Mouse (Mus musculus) thymus, adult 2 months (tissue): ENCODE data around the gene Ddx5. TPM values are rescaled to one million over a fixed set of nuclear protein-coding genes. Genes with fewer than 3 reads are reported as not detected.

Experiments used
- DNase-seq: peaks from one replicate; pipeline ENCODE4 v3.0.0; 2021
- H3K27ac ChIP-seq: fragments of 200-500 bp; 2 replicates; pipeline ENCODE4 v1.5.1; 2012; ENCODE audit warnings: low read length, control low read depth; ENCODE audit not compliant: control insufficient read depth, insufficient read depth
- H3K27me3 ChIP-seq: fragments of 200-500 bp; 2 replicates; pipeline ENCODE4 v1.6.1; 2012; ENCODE audit warnings: mild to moderate bottlenecking, low read length, moderate library complexity, mixed read lengths; ENCODE audit not compliant: control insufficient read depth, insufficient read depth
- H3K36me3 ChIP-seq: fragments of 200-500 bp; 2 replicates; pipeline ENCODE4 v1.6.1; 2012; ENCODE audit warnings: mild to moderate bottlenecking, low read length, moderate library complexity; ENCODE audit not compliant: control insufficient read depth, insufficient read depth
- H3K4me1 ChIP-seq: fragments of 200-500 bp; replicated peaks from 2 replicates; pipeline ENCODE4 v1.6.1; 2012; ENCODE audit warnings: low read length; ENCODE audit not compliant: control insufficient read depth, insufficient read depth
- H3K4me3 ChIP-seq: fragments of 200-500 bp; 2 replicates; pipeline ENCODE4 v1.5.1; 2012; ENCODE audit warnings: mild to moderate bottlenecking, low read length, control low read depth, moderate library complexity; ENCODE audit not compliant: control insufficient read depth, insufficient read depth
- CTCF ChIP-seq: fragments of 200-500 bp; IDR thresholded peaks from 2 replicates; pipeline ENCODE4 v1.5.1; 2012; ENCODE audit warnings: mild to moderate bottlenecking, control low read depth, low read length, moderate library complexity, borderline replicate concordance; ENCODE audit not compliant: control insufficient read depth, poor library complexity, insufficient read depth; ENCODE audit errors: extremely low read depth
- POLR2A ChIP-seq: fragments of 200-500 bp; IDR thresholded peaks from 2 replicates; pipeline ENCODE4 v1.6.1; 2012; ENCODE audit warnings: mild to moderate bottlenecking, low read length, control low read depth, moderate library complexity; ENCODE audit not compliant: control insufficient read depth, poor library complexity, insufficient read depth; ENCODE audit errors: extremely low read depth
- WGBS: fragments of 180-500 bp; shearing (Covaris S2); methylation state at CpG from one replicate; pipeline ENCODE4 v1.1.7; 2018; 5-methylcytosine and 5-hydroxymethylcytosine counted together
- polyA plus RNA-seq: library from polyadenylated mRNA; depleted of rRNA; stranded (reverse); fragments of >200 nt; gene quantifications from 2 replicates; pipeline ENCODE4 v1.2.3, GENCODE M21; 2012

Gene Ddx5
- polyA plus RNA-seq, 1 experiment, result 722 TPM

DNA sequence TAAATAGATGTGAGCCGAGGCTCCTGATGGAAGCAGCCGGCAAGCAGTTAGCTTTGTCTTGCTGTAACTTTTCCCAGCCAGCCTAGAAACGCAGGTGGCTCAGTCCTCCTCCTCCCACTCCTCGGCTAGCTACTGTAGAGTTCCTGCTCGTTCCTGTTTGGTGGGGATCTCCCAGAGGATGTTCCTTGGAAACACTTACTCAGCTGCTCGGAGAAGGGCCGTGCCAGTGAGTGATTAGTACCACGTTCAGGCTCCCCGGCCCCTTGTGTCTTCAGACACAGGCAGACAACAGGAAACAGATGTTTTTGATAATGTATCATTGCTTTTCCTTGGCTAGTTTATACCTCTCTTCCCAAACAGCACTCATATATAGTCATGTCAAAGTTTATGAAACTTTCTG lies 6.7 kb upstream of the Ddx5 start:
- 83% methylated on average over 9 of the region's 9 CpGs for WGBS
- DNase-seq, result no peak
- Histone ChIP-seq H3K27me3 (no peaks in the 10 kb centered on the region), H3K4me3 (no peak overlapping the region), H3K36me3 (peaks cover 62% of the 10 kb centered on the region), H3K4me1 (no peaks in the 10 kb centered on the region), H3K27ac (no peak overlapping the region)
- no peak for TF ChIP-seq POLR2A
- TF ChIP-seq CTCF, result no peak

DNA sequence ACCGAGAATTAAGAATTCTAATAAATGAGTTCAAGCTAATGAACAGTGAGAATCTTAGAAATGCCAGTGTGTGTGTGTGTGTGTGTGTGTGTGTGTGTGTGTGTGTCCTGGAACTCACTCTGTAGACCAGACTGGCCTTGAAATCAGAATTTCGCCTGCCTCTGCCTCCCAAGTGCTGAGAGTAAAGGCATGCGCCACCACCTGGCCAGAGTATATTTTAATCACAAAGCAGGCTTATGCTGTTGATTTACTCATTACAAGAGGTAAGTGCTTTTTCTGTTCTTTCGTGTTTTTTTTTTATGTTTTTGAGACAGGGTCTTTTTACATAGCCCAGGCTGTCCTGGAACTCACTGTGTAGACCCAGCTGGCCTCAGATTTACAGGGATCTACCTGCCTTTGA lies 4.9 kb upstream of the Ddx5 start:
- peak; percentile 11 for DNase-seq
- Histone ChIP-seq H3K4me1 (0 out of 2 replicates have a peak, but pooled peaks cover 2% of the 10 kb centered on the region), H3K27ac (no peak overlapping the region), H3K27me3 (no peaks in the 10 kb centered on the region), H3K36me3 (peaks cover 43% of the 10 kb centered on the region), H3K4me3 (no peak overlapping the region)
- no peak for TF ChIP-seq POLR2A
- TF ChIP-seq CTCF, result no peak
- 79% methylated on average over 4 of the region's 4 CpGs for WGBS

DNA sequence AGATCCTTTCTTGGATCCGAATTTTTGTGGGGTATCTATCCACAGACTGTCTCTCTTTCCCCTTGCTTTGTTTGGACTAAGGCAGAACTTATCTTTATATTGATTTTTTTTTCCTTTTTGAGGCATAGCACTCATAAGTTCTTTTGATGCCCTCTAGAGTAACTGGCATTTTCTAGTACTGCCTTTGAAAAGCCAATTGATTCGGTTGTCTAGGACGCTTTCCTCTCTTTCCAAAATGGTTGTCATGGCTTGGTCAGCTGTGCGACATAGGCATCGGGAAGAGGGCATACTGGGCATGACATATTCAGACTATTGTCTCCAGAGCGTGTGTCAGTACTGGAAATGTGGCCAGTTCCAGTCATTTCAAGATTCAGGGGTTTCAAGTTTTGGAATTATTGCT lies 664 bp upstream of the Ddx5 start:
- Histone ChIP-seq H3K27me3 (no peaks in the 10 kb centered on the region), H3K27ac (no peak overlapping the region), H3K36me3 (peaks cover 39% of the 10 kb centered on the region), H3K4me1 (0 out of 2 replicates have a peak, but pooled peaks cover 2% of the 10 kb centered on the region), H3K4me3 (peak overlapping the region; percentile 63)
- WGBS, result 2% methylated on average over 6 of the region's 6 CpGs
- TF ChIP-seq CTCF, result no peak
- TF ChIP-seq POLR2A, result no peak
- no peak for DNase-seq

DNA sequence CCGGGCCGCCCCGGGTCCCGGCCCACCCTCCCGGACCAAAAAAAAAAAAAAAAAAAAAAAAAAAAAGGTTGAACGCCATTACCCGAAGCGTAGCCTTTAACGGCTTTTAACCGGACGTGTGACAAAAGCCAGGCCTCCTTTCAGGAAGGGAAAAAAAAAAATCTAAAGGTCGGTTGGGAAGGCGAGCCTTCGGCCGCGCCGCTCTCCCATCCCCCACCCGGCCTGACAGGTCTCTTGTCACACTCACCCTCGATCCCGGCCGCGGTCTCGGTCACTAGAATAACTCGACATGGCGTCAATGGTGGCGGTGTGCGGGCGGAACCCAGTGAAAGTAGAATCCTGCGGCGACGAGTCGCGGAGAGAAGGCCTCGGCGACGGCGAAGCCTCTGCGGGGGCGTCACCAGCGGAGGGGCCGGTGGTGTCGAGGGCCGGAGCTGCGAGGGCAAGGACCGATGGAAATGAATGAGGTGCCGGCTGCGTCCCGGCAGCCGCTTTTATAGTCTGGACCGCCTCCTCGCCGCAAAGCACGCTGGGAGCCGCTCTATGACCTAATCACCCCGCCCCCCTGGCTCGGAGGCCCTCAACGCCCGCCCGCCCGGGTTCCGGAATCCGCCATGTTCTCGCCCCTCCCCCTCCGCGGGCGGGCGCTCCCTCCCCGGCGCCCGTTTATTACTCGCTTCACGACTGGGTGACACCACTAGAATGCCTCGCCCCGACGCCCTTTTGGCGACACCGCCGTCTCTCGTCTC lies 785 bp downstream of the Ddx5 start:
- TF ChIP-seq POLR2A (peak; percentile 97), CTCF (no peak)
- DNase-seq, result peak; percentile 99
- Histone ChIP-seq H3K27ac (peak overlapping the region; percentile 89), H3K4me1 (0 out of 2 replicates have a peak, but pooled peaks cover 2% of the 10 kb centered on the region), H3K36me3 (peaks cover 44% of the 10 kb centered on the region), H3K4me3 (peak overlapping the region; percentile 78), H3K27me3 (no peaks in the 10 kb centered on the region)
- 1% methylated on average over 79 of the region's 79 CpGs for whole genome bisulfite sequencing

DNA sequence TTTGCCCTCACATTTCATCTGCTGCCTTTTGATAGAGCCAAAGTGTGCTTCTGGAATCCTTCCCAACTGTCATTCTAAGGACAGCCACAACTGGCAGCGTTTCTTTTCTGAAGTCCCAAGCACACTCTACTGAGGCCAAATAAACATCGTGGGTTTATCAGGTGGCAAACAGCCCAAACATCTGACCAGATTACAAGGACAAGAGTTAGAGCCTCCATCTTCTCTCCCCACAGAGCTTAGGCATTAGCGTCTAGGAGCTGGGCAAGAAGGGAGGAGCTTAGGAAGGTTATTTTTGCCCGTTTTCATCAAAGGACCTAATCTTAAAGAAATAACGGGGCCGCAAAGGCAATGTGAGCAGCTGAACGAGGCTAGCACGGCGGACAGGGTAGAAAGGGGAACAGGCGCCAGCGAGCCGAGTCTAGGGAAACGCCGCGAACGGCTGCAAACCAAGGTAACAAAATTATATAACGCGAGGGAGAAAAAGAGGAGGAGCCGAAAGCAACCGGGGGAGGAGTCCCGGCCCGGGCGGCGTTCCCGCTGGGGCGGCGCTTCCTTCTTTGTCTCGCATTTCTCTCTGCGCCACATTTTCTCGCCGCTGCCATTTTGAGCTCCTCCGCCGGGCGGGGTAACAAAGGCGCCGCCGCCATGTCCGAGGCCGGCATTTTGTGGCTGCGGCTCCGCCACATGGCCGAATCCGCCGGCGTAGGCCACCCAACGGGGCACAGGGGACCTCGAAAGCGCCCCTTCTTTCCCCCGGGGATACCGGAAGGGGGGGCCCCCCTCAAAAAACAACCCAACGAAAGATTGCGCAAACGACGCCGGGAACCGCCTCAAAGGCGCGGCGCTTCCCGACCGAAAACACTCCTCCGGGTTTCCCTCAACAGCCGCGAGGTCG lies 1.6 kb downstream of the Ddx5 start:
- Histone ChIP-seq H3K27ac (peak overlapping the region; percentile 75), H3K36me3 (peaks cover 49% of the 10 kb centered on the region), H3K27me3 (no peaks in the 10 kb centered on the region), H3K4me3 (peak overlapping the region; percentile 78), H3K4me1 (0 out of 2 replicates have a peak, but pooled peaks cover 2% of the 10 kb centered on the region)
- WGBS, result under 1% methylated on average over 65 of the region's 65 CpGs
- DNase-seq, result peak; percentile 88
- TF ChIP-seq CTCF, result 0 out of 2 replicates have a peak, but pooled peaks have one; percentile 34
- TF ChIP-seq POLR2A, result peak; percentile 72

DNA sequence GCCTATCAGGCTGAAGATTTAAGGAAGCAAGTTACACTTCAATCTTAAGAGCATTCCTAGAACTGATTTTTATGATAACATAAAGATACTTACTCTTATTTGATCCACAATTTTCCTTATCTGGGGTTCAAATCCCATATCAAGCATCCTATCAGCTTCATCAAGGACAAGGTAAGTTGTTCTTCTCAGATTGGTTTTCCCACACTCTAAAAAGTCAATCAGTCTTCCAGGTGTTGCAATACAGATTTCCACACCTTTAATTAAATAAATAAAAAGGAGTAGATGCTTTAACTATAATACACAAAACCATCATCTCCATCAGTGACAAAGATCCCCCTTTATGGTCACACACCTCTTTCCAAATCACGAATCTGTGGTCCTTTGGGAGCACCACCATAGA lies 3.9 kb downstream of the Ddx5 start:
- Histone ChIP-seq H3K27ac (no peak overlapping the region), H3K4me1 (0 out of 2 replicates have a peak, but pooled peaks cover 2% of the 10 kb centered on the region), H3K27me3 (no peaks in the 10 kb centered on the region), H3K4me3 (no peak overlapping the region), H3K36me3 (peaks cover 67% of the 10 kb centered on the region)
- DNase-seq, result no peak
- 73% methylated on average over 1 of the region's 1 CpGs for WGBS
- TF ChIP-seq CTCF (no peak), POLR2A (no peak)
